Mouse (Mus musculus) thymus, postnatal 25 days (tissue): ENCODE data around the gene Zmynd12.

Experiments used
- DNase-seq: peaks from one replicate; pipeline ENCODE4 v3.0.0; 2022

Zmynd12 gene

DNA sequence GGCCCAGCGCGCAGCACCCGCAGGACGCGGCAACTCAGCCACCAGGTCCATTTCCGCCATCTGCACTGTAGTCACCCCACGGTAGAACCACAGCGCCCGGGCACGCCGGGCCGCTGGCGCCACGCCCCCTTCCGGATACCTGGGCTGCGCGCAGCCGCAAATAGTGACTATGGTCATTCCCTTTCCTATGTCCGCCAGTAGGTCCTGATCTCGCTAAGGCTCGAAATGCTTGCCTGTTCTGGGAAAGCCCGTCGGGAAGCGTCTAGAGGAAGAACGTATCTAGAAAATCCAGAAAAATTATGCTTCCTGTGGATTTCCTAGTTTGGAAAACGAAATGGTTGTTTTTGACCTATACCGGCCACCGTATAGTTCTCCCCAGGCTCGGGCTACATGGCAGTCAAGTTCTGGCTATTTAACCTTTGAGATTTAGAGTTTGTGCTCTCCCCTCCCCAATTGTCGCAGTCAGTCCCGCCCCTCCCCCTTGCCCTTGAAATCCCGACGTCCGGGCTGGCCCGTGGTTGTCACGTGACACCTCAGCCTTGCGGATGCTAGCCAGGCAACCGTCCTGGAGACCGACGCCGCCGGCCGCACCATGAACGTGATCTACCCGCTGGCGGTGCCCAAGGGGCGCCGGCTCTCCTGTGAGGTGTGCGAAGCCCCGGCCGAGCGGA lies at the start of gene Zmynd12, which contains the start of gene Ppcs:
Gene Zmynd12 (plus strand): TSS at position 521 of the 671 bp plus-strand sequence.
Gene Ppcs (minus strand): TSS at position 127 of the 671 bp plus-strand sequence.
- DNase-seq = peak; percentile 91

DNA sequence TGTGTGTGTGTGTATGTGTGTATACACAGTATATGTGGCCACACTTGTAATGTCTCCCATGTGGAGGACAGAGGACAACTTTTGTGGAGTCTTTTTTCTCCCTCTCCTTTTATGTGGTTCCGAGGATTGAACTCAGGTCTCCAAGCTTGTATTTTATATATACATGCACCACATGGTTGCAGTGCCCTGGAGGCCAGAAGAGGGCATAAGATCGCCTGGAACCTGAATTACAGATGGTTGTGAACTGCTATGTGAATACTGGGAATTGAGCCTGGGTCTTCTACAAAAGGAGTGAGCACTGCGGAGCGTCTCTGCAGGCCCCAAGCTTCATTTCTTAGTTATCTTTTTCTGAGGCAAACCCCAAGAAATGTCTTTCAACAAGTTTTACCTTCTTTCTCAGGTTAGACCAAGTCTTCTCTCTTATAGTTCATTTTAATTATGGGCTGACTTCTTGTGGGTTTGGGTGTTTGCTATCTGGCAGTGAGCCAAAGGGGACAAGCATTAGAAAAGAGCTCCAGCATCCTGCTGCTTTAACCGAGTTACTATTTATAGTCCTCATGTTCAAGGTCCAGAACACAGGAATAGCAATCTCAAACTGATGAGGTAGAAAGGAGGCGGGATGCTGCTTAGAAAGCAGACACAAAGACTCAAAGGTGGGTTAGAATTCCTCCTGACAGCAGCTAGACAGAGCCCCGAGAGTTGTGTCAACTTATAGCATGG lies 41.0 kb upstream of the Zmynd12 start:
- DNase-seq = no peak

DNA sequence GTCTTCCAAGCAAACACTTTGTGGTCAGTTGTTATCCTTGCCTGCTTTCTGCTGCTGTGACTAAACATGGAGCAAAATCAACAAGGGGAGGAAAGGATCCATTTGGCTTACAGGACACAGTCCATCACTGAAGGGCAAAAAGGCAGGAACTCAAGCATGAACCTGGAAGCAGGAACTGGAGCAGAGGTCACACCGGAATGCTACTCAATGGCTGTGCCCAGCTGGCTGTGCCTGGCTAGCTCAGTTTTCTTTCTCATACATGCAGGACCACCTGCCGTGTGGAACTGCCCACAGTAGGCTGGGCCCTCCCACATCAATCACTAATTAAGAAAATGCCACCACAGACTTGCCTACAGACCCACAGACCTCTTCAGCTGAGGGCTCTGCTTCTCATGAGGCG lies 33.4 kb upstream of the Zmynd12 start:
- DNase-seq = no peak

GRCm38 (mm10) chr4:119390369-119390768 lies 32.2 kb upstream of the Zmynd12 start:
- peak; percentile 50 for DNase-seq

- DNase-seq = no peak
Observed at GRCm38 (mm10) chr4:119398751-119399150, 23.9 kb upstream of the Zmynd12 start.

GRCm38 (mm10) chr4:119400896-119401295 lies 21.7 kb upstream of the Zmynd12 start:
- DNase-seq = no peak

DNA sequence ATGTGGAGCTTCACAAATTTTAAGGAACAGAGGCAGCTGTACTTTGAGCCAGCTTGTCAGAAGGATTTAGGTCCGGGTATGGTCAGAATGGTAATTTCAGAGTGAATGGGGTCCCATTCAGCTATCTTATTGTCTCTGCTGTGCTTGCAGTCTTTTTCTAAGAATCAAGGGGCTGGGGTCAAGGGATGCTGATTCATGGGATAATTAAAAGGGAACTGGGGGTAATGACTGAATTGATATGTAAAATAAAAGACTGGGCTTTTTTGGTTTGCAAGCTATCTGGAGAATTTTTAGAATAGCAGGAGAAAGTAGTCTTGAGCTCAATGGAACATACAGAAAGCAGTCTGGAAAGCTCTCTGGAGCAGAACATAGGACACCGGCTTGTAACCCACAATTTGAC lies 19.2 kb upstream of the Zmynd12 start:
- no peak for DNase-seq

DNA sequence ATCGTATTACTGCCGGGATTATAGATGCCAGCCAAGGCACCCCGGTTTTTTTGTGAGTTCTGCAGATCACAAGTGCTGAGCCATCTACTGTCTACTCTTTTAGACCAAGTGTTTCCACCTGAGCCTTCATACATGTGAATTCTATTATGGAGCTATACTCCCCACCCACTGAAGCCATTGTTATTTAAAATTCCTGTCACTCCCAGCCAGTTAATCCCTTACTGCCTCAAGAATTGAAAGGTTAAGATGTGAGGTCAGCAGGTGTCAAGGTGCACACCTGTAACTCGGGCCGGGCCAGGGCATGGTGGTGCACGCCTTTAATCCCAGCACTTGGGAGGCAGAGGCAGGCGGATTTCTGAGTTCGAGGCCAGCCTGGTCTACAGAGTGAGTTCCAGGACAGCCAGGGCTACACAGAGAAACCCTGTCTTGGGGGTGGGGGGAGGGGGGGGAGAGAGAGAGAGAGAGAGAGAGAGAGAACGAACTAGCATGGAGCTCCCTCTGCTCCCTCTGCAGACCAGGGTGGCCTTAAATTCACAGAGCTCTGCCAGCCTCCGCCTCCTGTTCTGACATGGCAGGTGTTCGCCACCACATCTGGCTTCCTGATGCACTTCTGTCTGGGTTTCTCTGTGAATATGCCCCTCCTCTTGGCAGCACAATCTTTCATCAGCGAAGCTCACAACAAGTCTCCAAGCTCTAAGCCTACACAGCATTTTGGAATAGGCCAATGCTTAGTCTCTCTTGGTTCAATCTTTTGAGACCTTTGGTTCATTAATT lies 10.6 kb upstream of the Zmynd12 start:
- peak; percentile 59 for DNase-seq

DNA sequence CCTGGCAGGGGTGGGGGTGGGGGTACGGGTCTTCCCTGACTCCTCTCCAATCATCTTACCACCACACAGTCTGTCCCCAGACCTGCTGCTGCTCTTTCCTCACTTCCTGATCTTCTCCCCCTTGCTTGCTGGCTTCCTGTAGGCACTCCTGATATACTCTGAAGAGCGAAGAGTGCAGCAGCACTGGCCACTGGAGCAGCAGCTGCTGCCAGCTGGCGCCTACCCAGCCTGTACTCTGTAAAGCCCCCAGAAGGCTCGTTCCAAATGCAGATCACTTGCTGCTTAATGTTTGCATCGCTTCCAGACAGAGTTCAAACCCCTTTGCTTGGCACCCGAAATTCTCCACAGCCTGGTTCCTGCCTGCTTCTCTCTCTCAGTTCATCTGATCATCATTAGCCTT lies 9.8 kb upstream of the Zmynd12 start:
- DNase-seq = peak; percentile 22

- DNase-seq = peak; percentile 89
Observed at GRCm38 (mm10) chr4:119415072-119415753, 7.4 kb upstream of the Zmynd12 start, which contains the start of gene Ccdc30. Gene Ccdc30, minus strand, starts transcription at chr4:119415521.

GRCm38 (mm10) chr4:119417270-119417669 lies 5.3 kb upstream of the Zmynd12 start:
- no peak for DNase-seq

- DNase-seq = no peak
Observed at GRCm38 (mm10) chr4:119417894-119418293, 4.7 kb upstream of the Zmynd12 start.

- no peak for DNase-seq
Observed at GRCm38 (mm10) chr4:119421191-119421590, 1.4 kb upstream of the Zmynd12 start.

- no peak for DNase-seq
Observed at GRCm38 (mm10) chr4:119421921-119422293, 707 bp upstream of the Zmynd12 start.

GRCm38 (mm10) chr4:119425077-119425476 lies 2.5 kb downstream of the Zmynd12 start:
- no peak for DNase-seq

- no peak for DNase-seq
Observed at GRCm38 (mm10) chr4:119425601-119426000, 3.0 kb downstream of the Zmynd12 start.

DNA sequence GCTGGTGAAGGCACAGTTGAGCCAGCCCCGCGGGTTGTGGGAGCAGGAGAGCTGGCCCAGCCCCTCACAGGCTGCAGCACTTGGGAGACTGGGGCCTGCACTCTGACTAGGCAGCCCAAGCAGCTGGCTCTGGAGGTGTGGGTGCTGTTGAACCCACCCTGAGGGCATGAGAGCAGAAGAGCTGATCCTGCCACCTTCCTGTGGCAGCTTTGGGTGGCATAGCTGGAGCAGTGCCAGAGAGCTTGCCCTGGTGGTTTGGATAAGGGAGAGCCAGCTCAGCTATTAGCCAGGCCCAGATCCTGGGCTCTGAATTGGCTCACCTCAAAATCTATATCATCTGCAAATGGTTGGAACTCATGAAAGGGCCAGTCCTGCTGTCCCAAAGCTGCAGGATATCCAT lies 5.1 kb downstream of the Zmynd12 start:
- no peak for DNase-seq

DNA sequence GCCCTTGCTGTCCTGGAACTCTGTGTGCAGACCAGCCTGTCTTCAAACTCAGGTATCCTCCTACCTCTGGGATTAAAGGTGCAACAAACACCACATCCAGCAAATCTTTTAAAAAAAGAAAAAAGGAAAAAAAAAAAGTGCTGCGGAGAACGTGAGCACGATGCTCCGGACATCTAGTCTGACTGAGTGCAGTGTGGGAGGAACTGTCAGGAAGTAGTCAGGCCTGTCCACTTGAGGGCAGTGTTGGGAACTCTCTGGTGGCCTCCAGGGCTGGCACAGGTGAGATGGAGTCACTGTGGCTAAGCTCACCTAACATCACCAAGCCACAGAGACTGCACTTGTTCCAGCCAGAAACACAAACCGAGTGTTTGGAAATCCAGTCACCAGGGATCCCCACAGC lies 8.1 kb downstream of the Zmynd12 start:
- peak; percentile 65 for DNase-seq

DNA sequence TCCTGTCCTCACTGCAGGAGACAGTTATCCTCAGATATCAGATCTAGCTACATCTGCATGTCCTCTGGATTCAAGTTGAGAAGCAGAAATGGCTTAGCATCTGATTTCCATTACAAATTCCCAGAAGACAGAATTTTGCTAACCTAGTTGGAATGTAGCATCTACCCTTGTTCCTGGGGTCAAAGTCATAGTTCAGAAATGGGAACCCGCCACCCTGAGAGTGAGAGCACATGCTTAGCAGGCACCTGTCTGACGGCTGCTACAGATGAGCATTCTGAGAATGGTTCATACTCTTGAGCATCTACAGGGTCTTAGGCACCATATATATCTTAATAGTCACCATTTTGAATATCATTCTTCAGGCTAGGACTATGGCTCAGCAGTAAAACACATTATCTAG lies 15.3 kb downstream of the Zmynd12 start:
- no peak for DNase-seq

- no peak for DNase-seq
Observed at GRCm38 (mm10) chr4:119441836-119442235, 19.2 kb downstream of the Zmynd12 start.

GRCm38 (mm10) chr4:119442539-119442938 lies 19.9 kb downstream of the Zmynd12 start:
- no peak for DNase-seq

- no peak for DNase-seq
Observed at GRCm38 (mm10) chr4:119447261-119447660, 24.6 kb downstream of the Zmynd12 start.

DNA sequence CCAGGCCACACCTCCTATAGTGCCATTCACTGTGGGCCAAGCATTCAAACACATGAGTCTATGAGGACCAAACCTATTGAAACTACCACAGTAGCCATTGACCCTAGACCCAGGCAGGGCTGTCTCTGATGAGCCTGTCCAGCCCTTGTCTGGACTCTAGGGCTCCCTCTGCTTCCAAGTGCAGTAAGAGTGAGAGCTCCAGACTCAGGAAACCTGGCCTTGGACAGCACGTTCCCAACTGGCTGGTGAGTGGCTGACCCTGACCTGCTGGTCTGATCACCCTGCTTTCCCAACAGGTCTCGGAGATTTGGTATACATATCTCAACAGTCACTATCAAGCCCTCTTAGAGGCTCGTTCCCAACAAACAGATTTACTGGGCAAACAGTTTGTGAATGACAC lies 25.2 kb downstream of the Zmynd12 start:
- no peak for DNase-seq
